Mouse (Mus musculus) C2C12 (cell line): ENCODE measurements around the gene Ercc1. TPM values are rescaled to one million over a fixed set of nuclear protein-coding genes. Genes with fewer than 3 reads are reported as not detected.

Source experiments
- H3K27me3 ChIP-seq: one replicate; pipeline ENCODE4 v1.6.1; 2011; ENCODE audit not compliant: control insufficient read depth, insufficient read depth, insufficient read length
- H3K36me3 ChIP-seq: one replicate; pipeline ENCODE4 v1.6.1; 2011; ENCODE audit not compliant: control insufficient read depth, insufficient read depth
- H3K4me3 ChIP-seq: one replicate; pipeline ENCODE4 v1.5.1; 2011; ENCODE audit warnings: mild to moderate bottlenecking, control low read depth; ENCODE audit not compliant: poor library complexity, insufficient read depth, severe bottlenecking
- H3K79me2 ChIP-seq: one replicate; pipeline ENCODE4 v1.6.1; 2011; ENCODE audit not compliant: control insufficient read depth, insufficient read depth
- H3K79me3 ChIP-seq: one replicate; pipeline ENCODE4 v1.6.1; 2011; ENCODE audit warnings: low read depth, control low read depth
- H3ac ChIP-seq: one replicate; pipeline ENCODE3; 2011; ENCODE audit warnings: low read depth; ENCODE audit not compliant: control insufficient read depth, insufficient read length
- CEBPB ChIP-seq: IDR thresholded peaks from one replicate; pipeline ENCODE4 v1.6.1; 2011; ENCODE audit warnings: low read depth, mild to moderate bottlenecking, control low read depth, moderate library complexity
- CTCF ChIP-seq: IDR thresholded peaks from one replicate; pipeline ENCODE4 v1.5.1; 2011; ENCODE audit not compliant: control insufficient read depth, insufficient read depth, insufficient read length
- FOSL1 ChIP-seq: IDR thresholded peaks from one replicate; pipeline ENCODE4 v1.8.0; 2011; ENCODE audit warnings: mild to moderate bottlenecking, low read length; ENCODE audit not compliant: poor library complexity, insufficient read depth, severe bottlenecking
- MAX ChIP-seq: IDR thresholded peaks from one replicate; pipeline ENCODE4 v1.6.1; 2011; ENCODE audit warnings: mild to moderate bottlenecking, control low read depth
- MYOD1 ChIP-seq: IDR thresholded peaks from one replicate; pipeline ENCODE4 v1.6.1; 2011; ENCODE audit warnings: low read depth; ENCODE audit not compliant: control insufficient read depth, insufficient read length
- MYOG ChIP-seq: IDR thresholded peaks from one replicate; pipeline ENCODE4 v1.6.1; 2011; ENCODE audit not compliant: control insufficient read depth, insufficient read length; ENCODE audit errors: extremely low read depth
- USF1 ChIP-seq: IDR thresholded peaks from one replicate; pipeline ENCODE4 v1.6.1; 2011; ENCODE audit warnings: low read depth, mild to moderate bottlenecking, control low read depth, moderate library complexity
- polyA plus RNA-seq: library from polyadenylated mRNA; unstranded; fragments of >200 nt; fragmentation: generic; extraction: Trizol; gene quantifications from one replicate; pipeline ENCODE4 v1.2.1, GENCODE M21; 2012; ENCODE audit warnings: missing spikeins

The Ercc1 gene
- polyA plus RNA-seq, 1 experiment, result 151 TPM

DNA sequence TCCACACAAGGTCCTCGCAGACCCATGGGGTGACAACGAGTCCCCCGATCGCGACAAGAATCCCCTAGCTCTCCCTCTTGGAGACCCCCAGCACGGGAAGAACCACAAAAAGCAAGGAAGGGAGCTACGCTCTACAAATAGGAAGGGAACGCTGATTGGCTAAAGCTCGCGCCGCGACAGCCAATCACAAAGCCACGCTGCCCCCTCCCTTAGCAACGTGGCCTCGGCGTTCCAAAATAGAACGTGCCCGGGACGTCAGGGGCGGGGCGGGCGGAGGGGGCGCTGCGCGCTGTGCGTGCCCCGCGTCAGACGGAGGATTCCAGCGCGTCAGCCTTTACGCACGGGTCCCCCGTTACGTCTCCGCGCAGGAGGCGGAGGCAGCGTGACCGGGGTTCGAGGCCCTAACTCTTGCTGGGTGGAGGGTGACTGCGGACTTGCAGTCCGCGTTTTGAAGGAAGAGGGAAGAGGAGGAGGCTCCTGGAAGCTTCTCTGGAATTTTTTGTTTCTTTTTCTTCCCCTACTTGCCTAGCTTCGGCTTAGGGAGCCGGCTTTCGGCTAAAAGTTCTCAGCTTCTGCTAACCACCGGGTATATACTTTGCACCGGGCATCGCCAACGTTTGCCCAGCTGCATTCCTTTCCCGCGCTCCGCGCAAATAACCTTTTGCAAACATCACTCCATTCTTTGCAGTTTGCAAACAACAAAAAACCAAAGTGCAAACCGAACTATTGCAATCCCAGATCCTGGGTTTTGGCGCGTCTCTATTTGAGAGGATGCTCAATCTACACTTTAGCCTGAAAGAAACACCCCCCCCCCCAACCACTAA lies 35.9 kb upstream of the Ercc1 start:
- TF ChIP-seq CTCF (no peak), MAX (peak; percentile 62)
- no peaks in the 10 kb centered on the region for H3K79me2 ChIP-seq
- peak overlapping the region; percentile 42 for H3K4me3 ChIP-seq
- H3ac ChIP-seq, result peak overlapping the region; percentile 28
- H3K27me3 ChIP-seq, result no peaks in the 10 kb centered on the region
- no peaks in the 10 kb centered on the region for H3K36me3 ChIP-seq
- H3K79me3 ChIP-seq, result no peaks in the 10 kb centered on the region

DNA sequence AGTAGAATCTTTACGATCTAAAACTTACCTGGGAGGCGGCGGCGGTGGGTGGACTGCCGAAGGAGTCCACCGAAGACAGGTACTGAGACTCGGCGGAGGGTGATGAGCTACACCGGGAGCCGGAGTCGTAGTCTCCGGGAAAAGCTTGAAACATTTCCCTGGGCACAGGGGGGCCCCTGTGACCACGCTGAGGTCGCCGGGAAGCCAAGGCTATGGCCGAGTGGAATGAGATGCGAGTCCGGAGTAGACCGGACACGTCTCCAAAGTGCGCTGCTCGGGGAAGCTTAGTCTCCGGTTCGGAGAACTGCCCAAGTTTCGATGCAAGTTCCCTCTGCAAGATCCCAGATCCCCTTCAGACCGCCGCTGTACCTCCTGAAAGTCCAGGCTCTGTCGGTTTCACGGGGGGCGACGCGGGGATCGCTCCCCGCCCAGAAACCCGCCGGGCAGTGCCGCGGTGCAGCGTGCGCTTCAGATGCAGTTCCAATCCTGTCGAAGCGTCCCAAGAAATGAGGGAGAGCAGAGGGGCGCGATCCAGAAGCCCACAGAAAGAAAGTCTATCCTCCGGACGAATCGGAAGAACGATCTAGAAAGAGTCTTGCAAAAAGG lies 35.2 kb upstream of the Ercc1 start:
- Histone ChIP-seq H3K27me3 (no peaks in the 10 kb centered on the region), H3K79me2 (no peaks in the 10 kb centered on the region), H3K4me3 (peak overlapping the region; percentile 42), H3K79me3 (no peaks in the 10 kb centered on the region), H3K36me3 (no peaks in the 10 kb centered on the region), H3ac (peak overlapping the region; percentile 62)
- TF ChIP-seq MYOD1 (no peak), USF1 (no peak), FOSL1 (no peak), MYOG (no peak), MAX (no peak)

DNA sequence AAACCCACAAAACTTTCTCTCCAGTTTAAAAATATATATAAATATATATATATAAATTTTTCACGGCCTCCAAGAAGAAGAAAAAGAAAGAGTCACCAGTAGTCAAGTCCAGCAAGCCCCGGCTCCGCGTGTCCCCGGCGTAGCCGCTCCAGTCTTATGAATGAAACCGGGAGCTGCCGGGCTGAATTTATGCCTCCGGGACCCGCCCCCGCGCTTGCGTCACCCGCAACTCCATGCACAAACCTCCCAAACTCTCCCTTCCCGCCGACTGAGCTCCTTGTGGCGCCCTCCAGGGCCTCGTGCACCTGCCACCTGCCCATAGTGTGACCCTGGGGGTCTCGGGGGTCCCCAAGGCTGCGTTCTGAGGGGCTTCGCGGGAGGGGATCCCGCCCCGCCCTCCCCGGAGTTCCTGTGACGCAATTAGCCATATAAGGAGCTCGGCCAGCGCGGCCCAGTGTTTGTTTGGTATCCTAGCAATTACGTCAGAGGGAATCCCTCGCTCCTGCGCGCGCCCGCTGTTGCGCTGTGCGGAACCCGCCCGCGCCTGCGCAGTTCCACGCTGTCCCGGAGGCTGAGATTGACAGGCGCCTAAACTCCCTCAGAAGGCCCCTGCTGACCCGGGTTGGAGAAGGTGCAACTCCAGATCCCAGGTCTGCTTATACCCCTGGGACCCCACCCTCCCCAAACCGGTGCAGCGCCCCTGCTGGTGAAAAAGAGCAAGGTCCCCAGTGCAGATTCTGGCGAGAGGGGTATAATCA lies 34.5 kb upstream of the Ercc1 start, which contains the start of gene Fosb:
Gene Fosb (minus strand): TSS at position 168 of the 758 bp plus-strand sequence.
- no peaks in the 10 kb centered on the region for H3K27me3 ChIP-seq

DNA sequence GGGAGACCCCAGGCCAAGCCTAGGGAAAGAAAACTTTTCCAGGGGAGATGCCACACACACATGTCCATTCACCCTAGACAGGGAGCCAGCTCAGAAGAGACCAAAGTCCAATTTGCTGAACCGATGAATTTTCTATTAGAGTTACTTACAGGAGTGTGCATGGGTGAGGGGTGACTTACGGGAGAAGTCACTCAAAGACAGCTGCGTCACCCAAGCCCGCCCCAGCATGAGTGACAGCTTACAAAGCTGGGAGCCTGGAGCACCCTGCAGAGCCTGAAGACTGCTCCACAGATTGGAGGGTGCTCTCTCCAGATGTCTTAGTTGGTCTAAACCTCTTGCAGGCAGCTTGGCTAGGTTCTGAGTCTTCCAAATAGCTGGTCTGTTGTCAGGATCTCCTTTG lies 32.6 kb upstream of the Ercc1 start:
- no peak overlapping the region for H3ac ChIP-seq
- no peaks in the 10 kb centered on the region for H3K27me3 ChIP-seq
- no peaks in the 10 kb centered on the region for H3K79me3 ChIP-seq
- no peak overlapping the region for H3K4me3 ChIP-seq
- TF ChIP-seq MYOD1 (no peak), MAX (no peak), MYOG (no peak), FOSL1 (no peak), CTCF (no peak), CEBPB (no peak), USF1 (no peak)
- H3K36me3 ChIP-seq, result no peaks in the 10 kb centered on the region
- no peaks in the 10 kb centered on the region for H3K79me2 ChIP-seq

More for the DNA sequence above, 34.5 kb upstream of the Ercc1 start, which contains the start of gene Fosb:
- H3K4me3 ChIP-seq, result peak within 1 kb of the TSS; percentile 42
- H3K79me2 ChIP-seq, result no peaks in the 10 kb centered on the region
- no peaks in the 10 kb centered on the region for H3K36me3 ChIP-seq
- H3K79me3 ChIP-seq, result no peaks in the 10 kb centered on the region
- H3ac ChIP-seq, result peak within 1 kb of the TSS; percentile 62
- TF ChIP-seq USF1, result no peak
- no peak for TF ChIP-seq MAX
- no peak for TF ChIP-seq MYOD1
- no peak for TF ChIP-seq FOSL1
- TF ChIP-seq MYOG, result no peak
- no peak for TF ChIP-seq CEBPB
- TF ChIP-seq CTCF, result no peak

DNA sequence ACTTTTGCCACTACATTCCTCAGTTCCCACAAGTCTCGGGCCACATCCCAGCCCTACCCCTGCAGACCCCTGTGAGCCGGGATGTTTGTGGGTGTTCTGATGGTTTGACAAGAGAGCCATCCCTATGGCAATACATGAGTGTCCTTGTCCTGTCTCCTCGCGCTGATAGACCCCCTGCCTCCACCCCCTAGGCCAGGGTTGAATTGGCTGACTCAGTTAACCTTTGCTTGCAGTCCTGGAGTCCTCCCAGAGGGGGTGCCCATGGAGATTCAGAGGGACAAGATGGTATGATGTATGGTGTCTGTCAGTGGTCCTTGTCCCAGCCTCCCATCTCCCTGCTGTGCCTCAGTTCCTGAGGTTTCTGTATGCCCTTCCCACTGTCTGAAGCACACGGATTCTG lies 30.5 kb upstream of the Ercc1 start:
- TF ChIP-seq CEBPB, result no peak
- no peak for TF ChIP-seq MYOG
- no peak for TF ChIP-seq MYOD1
- TF ChIP-seq CTCF, result no peak
- TF ChIP-seq MAX, result no peak
- no peak for TF ChIP-seq USF1
- TF ChIP-seq FOSL1, result no peak
- Histone ChIP-seq H3K79me2 (no peaks in the 10 kb centered on the region), H3ac (no peak overlapping the region), H3K27me3 (no peaks in the 10 kb centered on the region), H3K79me3 (no peaks in the 10 kb centered on the region), H3K36me3 (no peaks in the 10 kb centered on the region), H3K4me3 (no peak overlapping the region)
